Mouse (Mus musculus) CD4-positive, CD25-positive, alpha-beta regulatory T cell, adult 4 months (primary cell): ENCODE results near the gene Olfr270. TPM values are rescaled to one million over a fixed set of nuclear protein-coding genes. Genes with fewer than 3 reads are reported as not detected.

Experiments used
- ATAC-seq: one replicate; pipeline ENCODE4 v1.8.0; 2017
- polyA plus RNA-seq, 2 experiments: library from polyadenylated mRNA; unstranded; fragments of 100-300 nt; shearing (Covaris generic); gene quantifications; one replicate each; pipeline ENCODE4 v1.2.1; 2017

Olfr270 gene
- not detected for polyA plus RNA-seq

- ATAC-seq: no peak
These were observed at the start of gene Olfr270 for GRCm38 (mm10) chr4:52964247-52964646. Gene Olfr270 (plus strand): TSS chr4:52964547.

- no peak for ATAC-seq
These were observed 47.6 kb upstream of the Olfr270 start for GRCm38 (mm10) chr4:52916659-52917310.

- ATAC-seq: no peak
These were observed 47.0 kb upstream of the Olfr270 start for GRCm38 (mm10) chr4:52917311-52917688.

- no peak for ATAC-seq
These were observed 45.3 kb upstream of the Olfr270 start, which contains the start of gene Olfr272 for GRCm38 (mm10) chr4:52919078-52919477. Gene Olfr272 (minus strand): TSS chr4:52919178.

GRCm38 (mm10) chr4:52930480-52930879, 33.9 kb upstream of the Olfr270 start:
- no peak for ATAC-seq

- no peak for ATAC-seq
These were observed 17.7 kb upstream of the Olfr270 start for GRCm38 (mm10) chr4:52946665-52947064.

GRCm38 (mm10) chr4:52949005-52949404, 15.3 kb upstream of the Olfr270 start:
- ATAC-seq: no peak

- ATAC-seq: no peak
These were observed 5.7 kb upstream of the Olfr270 start for GRCm38 (mm10) chr4:52958693-52959092.

- ATAC-seq: no peak
These were observed 20.9 kb downstream of the Olfr270 start for GRCm38 (mm10) chr4:52985216-52985615.

GRCm38 (mm10) chr4:52986266-52986665, 21.9 kb downstream of the Olfr270 start:
- no peak for ATAC-seq

- no peak for ATAC-seq
These were observed 24.9 kb downstream of the Olfr270 start, which contains the start of gene Nipsnap3a for GRCm38 (mm10) chr4:52989248-52989647. Gene Nipsnap3a (plus strand): TSS chr4:52989272.

- no peak for ATAC-seq
These were observed 35.1 kb downstream of the Olfr270 start for GRCm38 (mm10) chr4:52999449-52999848.

- ATAC-seq: no peak
These were observed 35.8 kb downstream of the Olfr270 start for GRCm38 (mm10) chr4:53000154-53000553.

- no peak for ATAC-seq
These were observed 44.8 kb downstream of the Olfr270 start for GRCm38 (mm10) chr4:53009183-53009582.

- no peak for ATAC-seq
These were observed 45.5 kb downstream of the Olfr270 start for GRCm38 (mm10) chr4:53009871-53010270.

- peak; percentile 91 for ATAC-seq
These were observed 47.5 kb downstream of the Olfr270 start, which contains the start of gene Nipsnap3b for GRCm38 (mm10) chr4:53011732-53012361. Gene Nipsnap3b (plus strand): TSS chr4:53011880.

- ATAC-seq: no peak
These were observed 50.1 kb downstream of the Olfr270 start for GRCm38 (mm10) chr4:53014421-53014820.

GRCm38 (mm10) chr4:53015024-53015423, 50.7 kb downstream of the Olfr270 start:
- ATAC-seq: no peak

GRCm38 (mm10) chr4:53018392-53018791, 54.0 kb downstream of the Olfr270 start:
- ATAC-seq: no peak

Other genes starting within 250 kb of the Olfr270 start
- gene Olfr275, start 149.9 kb upstream of the Olfr270 start, polyA plus RNA-seq: not detected
- not detected for gene Olfr273, start 105.3 kb upstream of the Olfr270 start, polyA plus RNA-seq
- not detected for gene Olfr272, start 45.4 kb upstream of the Olfr270 start, polyA plus RNA-seq
- gene Nipsnap3a, start 24.7 kb downstream of the Olfr270 start, polyA plus RNA-seq: under 1 TPM in 1 of 2 experiments, not detected in 1; 0.20 TPM
- gene Nipsnap3b, start 47.3 kb downstream of the Olfr270 start, polyA plus RNA-seq: 10 to 100 TPM; 72.0 to 87.5 TPM
- gene Abca1, start 195.3 kb downstream of the Olfr270 start, polyA plus RNA-seq: 1 to 10 TPM; 2.8 to 4.6 TPM